ENCODE assay signal across 8 mouse cellular contexts in genomic region chr5:140321042-140321755, GRCm38 (mm10). TPM values are rescaled to one million over a fixed set of nuclear protein-coding genes. Genes with fewer than 3 reads are reported as not detected.
DNase-seq lines count a peak whose midpoint lies in the region; ATAC-seq and TF ChIP-seq lines count a peak whose summit lies in the region.

Mad1l1 (minus strand) TSS chr5:140321552.
Nudt1 (plus strand) TSS chr5:140321656.

- TF ChIP-seq CTCF in bone marrow macrophage, adult 2 months (IDR thresholded peaks at IDR 0.05; ENCODE audit: low read depth, low read length), result no peak
- TF ChIP-seq CTCF in embryonic fibroblast, embryonic 13.5 days (IDR thresholded peaks at IDR 0.05; ENCODE audit: borderline replicate concordance, insufficient read depth, low read length), result no peak

- peaks cover 5% of the 10 kb centered on the region for H3K4me1 ChIP-seq in bone marrow macrophage, adult 2 months (ENCODE audit: control insufficient read depth, insufficient read depth, low read length)
- H3K4me1 ChIP-seq in embryonic fibroblast, embryonic 13.5 days (ENCODE audit: control insufficient read depth, insufficient read depth, low read length), result peaks cover 3% of the 10 kb centered on the region; the same call in 1 of the 2 replicates
- peaks cover 4% of the 10 kb centered on the region; the same call in 1 of the 2 replicates for H3K4me1 ChIP-seq in kidney, embryonic 14.5 days (ENCODE audit: control insufficient read depth, insufficient read depth, low read length)
- H3K4me1 ChIP-seq in limb, embryonic 15.5 days, result peaks cover 11% of the 10 kb centered on the region; the same call in 1 of the 2 replicates

- under 1% methylated on average over 60 of the region's 60 CpGs for WGBS in kidney, embryonic 14.5 days
- under 1% methylated on average over 60 of the region's 60 CpGs for WGBS in limb, embryonic 15.5 days

- ATAC-seq in kidney, embryonic 14.5 days (ENCODE audit: low FRiP score, low TSS enrichment), result peak; percentile 92
- peak; percentile 86 for ATAC-seq in limb, embryonic 15.5 days (ENCODE audit: insufficient number of reproducible peaks, low FRiP score, low TSS enrichment, low read depth)

- no peaks in the 10 kb centered on the region for H3K27me3 ChIP-seq in kidney, embryonic 14.5 days (ENCODE audit: control insufficient read depth, insufficient read depth, low read length)
- no peaks in the 10 kb centered on the region for H3K27me3 ChIP-seq in limb, embryonic 15.5 days

- DNase-seq in A20 (ENCODE audit: low read depth, low spot score), result peak; percentile 97
- DNase-seq in heart, adult 9 months (ENCODE audit: low spot score in 2 of 2), result peak; percentile 94 to 96
- DNase-seq in monocyte, adult 2 months (ENCODE audit: low read depth in 1 of 2, low spot score in 2 of 2), result peak; percentile 84 to 91
- peak; percentile 95 to 96 for DNase-seq in spleen, postnatal 36 days (ENCODE audit: low spot score in 2 of 2)

- H3K9ac ChIP-seq in kidney, embryonic 14.5 days (ENCODE audit: low read depth, low read length), result peak within 1 kb of the TSS; percentile 98
- H3K9ac ChIP-seq in limb, embryonic 15.5 days, result peak within 1 kb of the TSS; percentile 97

- H3K36me3 ChIP-seq in kidney, embryonic 14.5 days (ENCODE audit: control insufficient read depth, insufficient read depth, low read length), result no peaks in the 10 kb centered on the region; the same call in 1 of the 2 replicates
- H3K36me3 ChIP-seq in limb, embryonic 15.5 days, result peaks cover 7% of the 10 kb centered on the region; the same call in 1 of the 2 replicates

- H3K4me2 ChIP-seq in kidney, embryonic 14.5 days (replicated peaks; ENCODE audit: low read depth, low read length), result peak within 1 kb of the TSS; percentile 70
- H3K4me2 ChIP-seq in limb, embryonic 15.5 days, result peak within 1 kb of the TSS; percentile 80

- TF ChIP-seq POLR2A in bone marrow macrophage, adult 2 months (IDR thresholded peaks at IDR 0.05; ENCODE audit: borderline replicate concordance, low read depth, low read length), result no peak; the same call in 1 of the 2 replicates
- peak; percentile 77 for TF ChIP-seq POLR2A in embryonic fibroblast, embryonic 13.5 days (IDR thresholded peaks at IDR 0.05; ENCODE audit: low read depth, low read length)

- peak within 1 kb of the TSS; percentile 87 for H3K27ac ChIP-seq in bone marrow macrophage, adult 2 months (ENCODE audit: insufficient read depth, low read depth, low read length)
- peak within 1 kb of the TSS; percentile 86 for H3K27ac ChIP-seq in embryonic fibroblast, embryonic 13.5 days (ENCODE audit: insufficient read depth, low read length)
- H3K27ac ChIP-seq in kidney, embryonic 14.5 days (ENCODE audit: low read depth, low read length), result peak within 1 kb of the TSS; percentile 69
- H3K27ac ChIP-seq in limb, embryonic 15.5 days, result peak within 1 kb of the TSS; percentile 82

- H3K9me3 ChIP-seq in kidney, embryonic 14.5 days (ENCODE audit: control insufficient read depth, low read length), result no peaks in the 10 kb centered on the region
- H3K9me3 ChIP-seq in limb, embryonic 15.5 days, result no peaks in the 10 kb centered on the region

- H3K4me3 ChIP-seq in bone marrow macrophage, adult 2 months (ENCODE audit: insufficient read depth, low read length), result peak within 1 kb of the TSS; percentile 98
- peak within 1 kb of the TSS; percentile 98 for H3K4me3 ChIP-seq in embryonic fibroblast, embryonic 13.5 days (ENCODE audit: insufficient read depth, low read length)
- peak within 1 kb of the TSS; percentile 95 for H3K4me3 ChIP-seq in kidney, embryonic 14.5 days (ENCODE audit: low read length)
- peak within 1 kb of the TSS; percentile 94 for H3K4me3 ChIP-seq in limb, embryonic 15.5 days

RNA-seq across cellular contexts. Expression of gene Mad1l1, which starts in this region (rescaled TPM):
- polyA plus RNA-seq in bone marrow macrophage, adult 2 months (2012; ENCODE audit: insufficient read depth, insufficient read length, missing spikeins), result 16.5 and 18.0 TPM in 2 replicates
- 21.3 and 22.6 TPM in 2 replicates for polyA plus RNA-seq in embryonic fibroblast, embryonic 13.5 days (2011; ENCODE audit: insufficient read length, low read depth, missing spikeins)
- 37.0 and 47.4 TPM in 2 replicates for polyA plus RNA-seq in kidney, embryonic 14.5 days (2014; fragmentation: Nextera tagmentation; extraction: Ambion mirVana)
- polyA plus RNA-seq in limb, embryonic 15.5 days (2015; fragmentation: Nextera tagmentation; extraction: Ambion mirVana), result 42.9 and 44.7 TPM in 2 replicates

RNA-seq across cellular contexts. Expression of gene Nudt1, which starts in this region (rescaled TPM):
- polyA plus RNA-seq in bone marrow macrophage, adult 2 months (2012; ENCODE audit: insufficient read depth, insufficient read length, missing spikeins), result 11.8 and 12.9 TPM in 2 replicates
- polyA plus RNA-seq in embryonic fibroblast, embryonic 13.5 days (2011; ENCODE audit: insufficient read length, low read depth, missing spikeins), result 13.2 and 13.8 TPM in 2 replicates
- polyA plus RNA-seq in kidney, embryonic 14.5 days (2014; fragmentation: Nextera tagmentation; extraction: Ambion mirVana), result 53.7 and 61.4 TPM in 2 replicates
- polyA plus RNA-seq in limb, embryonic 15.5 days (2015; fragmentation: Nextera tagmentation; extraction: Ambion mirVana), result 34.6 and 37.4 TPM in 2 replicates

Comparison
In these comparisons a context has a peak if more than half of its experiments do, and no peak if none do; other contexts are left out.
1. Peak in every context shown above with its lines: DNase-seq, ATAC-seq, H3K4me3 ChIP-seq and H3K27ac ChIP-seq.